Comparison of ENCODE assay signal across 8 mouse cellular contexts in genomic region chrX:170017333-170018245, GRCm38 (mm10). TPM values are rescaled to one million over a fixed set of nuclear protein-coding genes. Genes with fewer than 3 reads are reported as not detected.
DNase-seq lines count a peak whose midpoint lies in the region; ATAC-seq and TF ChIP-seq lines count a peak whose summit lies in the region.
"Not testable (repeated sequence)": the region's sequence is repeated elsewhere in the genome, so short reads cannot be mapped to it uniquely, and the experiment has no call there.

No protein-coding gene starts in this region.

- H3K27me3 ChIP-seq in C2C12 (ENCODE audit: control insufficient read depth, insufficient read depth, insufficient read length); embryonic facial prominence, embryonic 14.5 days (replicated peaks; ENCODE audit: control insufficient read depth, insufficient read depth, low read length); heart, embryonic 13.5 days (replicated peaks); kidney, embryonic 14.5 days (ENCODE audit: control insufficient read depth, insufficient read depth, low read length); liver, embryonic 15.5 days; stomach, postnatal 0 days (ENCODE audit: control insufficient read depth, insufficient read depth, low read length): not testable (repeated sequence)

- H3K79me2 ChIP-seq in C2C12 (ENCODE audit: control insufficient read depth, insufficient read depth), result peaks cover 70% of the 10 kb centered on the region

- peaks cover 27% of the 10 kb centered on the region for H3K9me3 ChIP-seq in embryonic facial prominence, embryonic 14.5 days (ENCODE audit: control insufficient read depth, low read length)
- peaks cover 41% of the 10 kb centered on the region for H3K9me3 ChIP-seq in heart, embryonic 13.5 days
- peaks cover 15% of the 10 kb centered on the region for H3K9me3 ChIP-seq in kidney, embryonic 14.5 days (ENCODE audit: control insufficient read depth, low read length)
- not testable (repeated sequence) for H3K9me3 ChIP-seq in liver, embryonic 15.5 days (replicated peaks)
- H3K9me3 ChIP-seq in stomach, postnatal 0 days (ENCODE audit: control insufficient read depth, low read length), result peaks cover 14% of the 10 kb centered on the region

- peak overlapping the region; percentile 29; the same call in 1 of the 2 replicates for H3K27ac ChIP-seq in embryonic facial prominence, embryonic 14.5 days (replicated peaks; ENCODE audit: low read depth, low read length)
- H3K27ac ChIP-seq in heart, embryonic 13.5 days (replicated peaks); liver, embryonic 15.5 days (replicated peaks): not testable (repeated sequence)
- H3K27ac ChIP-seq in kidney, embryonic 14.5 days (ENCODE audit: low read depth, low read length), result 0 out of 2 replicates have a peak overlapping the region, but pooled peaks have one; percentile 21
- H3K27ac ChIP-seq in stomach, postnatal 0 days (replicated peaks), result 0 out of 2 replicates have a peak overlapping the region, but pooled peaks have one; percentile 2

- H3K4me3 ChIP-seq in C2C12 (ENCODE audit: insufficient read depth, poor library complexity, severe bottlenecking); liver, embryonic 15.5 days (replicated peaks): not testable (repeated sequence)
- peak overlapping the region; percentile 14 for H3K4me3 ChIP-seq in embryonic facial prominence, embryonic 14.5 days (ENCODE audit: low read depth, low read length)
- peak overlapping the region; percentile 3; the same call in 1 of the 2 replicates for H3K4me3 ChIP-seq in heart, embryonic 13.5 days
- H3K4me3 ChIP-seq in kidney, embryonic 14.5 days (ENCODE audit: low read length), result 0 out of 2 replicates have a peak overlapping the region, but pooled peaks have one; percentile 0
- peak overlapping the region; percentile 12; the same call in 1 of the 2 replicates for H3K4me3 ChIP-seq in stomach, postnatal 0 days (ENCODE audit: low read depth, low read length)

- H3K4me1 ChIP-seq in embryonic facial prominence, embryonic 14.5 days (ENCODE audit: control insufficient read depth, insufficient read depth, low read length); heart, embryonic 13.5 days; kidney, embryonic 14.5 days (ENCODE audit: control insufficient read depth, insufficient read depth, low read length); liver, embryonic 15.5 days (replicated peaks); stomach, postnatal 0 days (replicated peaks; ENCODE audit: control insufficient read depth, insufficient read depth): not testable (repeated sequence)

- H3K9ac ChIP-seq in embryonic facial prominence, embryonic 14.5 days (ENCODE audit: low read depth, low read length); heart, embryonic 13.5 days; kidney, embryonic 14.5 days (ENCODE audit: low read depth, low read length); liver, embryonic 15.5 days; stomach, postnatal 0 days (ENCODE audit: low read length): not testable (repeated sequence)

- not testable (repeated sequence) for H3ac ChIP-seq in C2C12 (ENCODE audit: control insufficient read depth, insufficient read length, low read depth)

- TF ChIP-seq CTCF in C2C12 (IDR thresholded peaks at IDR 0.05; ENCODE audit: control insufficient read depth, insufficient read depth, insufficient read length), result not testable (repeated sequence)
- TF ChIP-seq CTCF in stomach, postnatal 0 days (IDR thresholded peaks at IDR 0.05; ENCODE audit: low read depth), result peak; percentile 83

- TF ChIP-seq EP300 in stomach, postnatal 0 days (optimal IDR thresholded peaks at IDR 0.05), result not testable (repeated sequence)

- H3K36me3 ChIP-seq in C2C12 (ENCODE audit: control insufficient read depth, insufficient read depth), result peaks cover 60% of the 10 kb centered on the region
- peaks cover 57% of the 10 kb centered on the region for H3K36me3 ChIP-seq in embryonic facial prominence, embryonic 14.5 days (ENCODE audit: control insufficient read depth, insufficient read depth, low read length)
- H3K36me3 ChIP-seq in heart, embryonic 13.5 days, result peaks cover 52% of the 10 kb centered on the region
- H3K36me3 ChIP-seq in kidney, embryonic 14.5 days (ENCODE audit: control insufficient read depth, insufficient read depth, low read length), result peaks cover 48% of the 10 kb centered on the region
- peaks cover 55% of the 10 kb centered on the region for H3K36me3 ChIP-seq in liver, embryonic 15.5 days (replicated peaks)
- peaks cover 19% of the 10 kb centered on the region for H3K36me3 ChIP-seq in stomach, postnatal 0 days (ENCODE audit: control insufficient read depth, insufficient read depth, low read length)

- peak; percentile 67 to 71 for DNase-seq in adrenal gland, postnatal 36 days
- DNase-seq in embryonic facial prominence, embryonic 14.5 days (ENCODE audit: low spot score), result peak; percentile 83
- DNase-seq in natural killer cell, adult 2 months (ENCODE audit: low spot score in 2 of 2), result peak; percentile 77 to 90
- DNase-seq in stomach, postnatal 0 days (ENCODE audit: low spot score), result peak; percentile 61

- peak overlapping the region; percentile 20; the same call in 1 of the 2 replicates for H3K4me2 ChIP-seq in embryonic facial prominence, embryonic 14.5 days (ENCODE audit: low read depth, low read length)
- not testable (repeated sequence) for H3K4me2 ChIP-seq in heart, embryonic 13.5 days; kidney, embryonic 14.5 days (replicated peaks; ENCODE audit: low read depth, low read length)
- peak overlapping the region; percentile 16 for H3K4me2 ChIP-seq in liver, embryonic 15.5 days
- H3K4me2 ChIP-seq in stomach, postnatal 0 days (replicated peaks; ENCODE audit: low read depth), result peak overlapping the region; percentile 8; the same call in 1 of the 2 replicates

- WGBS in embryonic facial prominence, embryonic 14.5 days, result 48% methylated on average over 27 of the region's 27 CpGs
- 65% methylated on average over 27 of the region's 27 CpGs for WGBS in heart, embryonic 13.5 days
- WGBS in kidney, embryonic 14.5 days, result 48% methylated on average over 27 of the region's 27 CpGs
- 55% methylated on average over 27 of the region's 27 CpGs for WGBS in liver, embryonic 15.5 days (ENCODE audit: insufficient replicate concordance)
- 54% methylated on average over 27 of the region's 27 CpGs for WGBS in stomach, postnatal 0 days

- peaks cover 47% of the 10 kb centered on the region for H3K79me3 ChIP-seq in C2C12 (ENCODE audit: low read depth)

- peak; percentile 88 for ATAC-seq in embryonic facial prominence, embryonic 14.5 days (ENCODE audit: low read depth)
- ATAC-seq in heart, embryonic 13.5 days (ENCODE audit: extremely low read depth, insufficient number of reproducible peaks, low FRiP score, low TSS enrichment), result peak; percentile 39; the same call in 1 of the 2 replicates
- ATAC-seq in kidney, embryonic 14.5 days (ENCODE audit: low FRiP score, low TSS enrichment), result peak; percentile 88
- ATAC-seq in liver, embryonic 15.5 days (ENCODE audit: insufficient read depth), result peak; percentile 56
- ATAC-seq in stomach, postnatal 0 days (ENCODE audit: low FRiP score, low TSS enrichment), result peak; percentile 53

TF ChIP-seq in C2C12, 6 proteins besides CTCF, POLR2A, EP300 and RAD21:
- TF ChIP-seq MAX (IDR thresholded peaks at IDR 0.05) (peak; percentile 20), USF1 (IDR thresholded peaks at IDR 0.05; ENCODE audit: low read depth) (peak; percentile 51)

RNA-seq across cellular contexts. Expression of gene Gm21887, which starts 8.1 kb away (rescaled TPM):
- 42.3 TPM for polyA plus RNA-seq in C2C12 (2012; fragmentation: generic; extraction: Trizol)
- total RNA-seq in adrenal gland, postnatal 36 days (2021), result 100 to 1,000 TPM; 159 to 258 TPM
- polyA plus RNA-seq in embryonic facial prominence, embryonic 14.5 days (2014; fragmentation: Nextera tagmentation; extraction: Ambion mirVana), result 128 and 129 TPM in 2 replicates
- 101 and 109 TPM in 2 replicates for polyA plus RNA-seq in heart, embryonic 13.5 days (2015; fragmentation: Nextera tagmentation; extraction: Ambion mirVana)
- polyA plus RNA-seq in kidney, embryonic 14.5 days (2014; fragmentation: Nextera tagmentation; extraction: Ambion mirVana), result 279 and 362 TPM in 2 replicates
- 66.4 and 85.9 TPM in 2 replicates for polyA plus RNA-seq in liver, embryonic 15.5 days (2015; fragmentation: Nextera tagmentation; extraction: Ambion mirVana)
- 90.6 and 93.1 TPM in 2 replicates for polyA plus RNA-seq in stomach, postnatal 0 days (2015; fragmentation: Nextera tagmentation; extraction: Ambion mirVana)
